Mouse (Mus musculus): ENCODE measurements around the gene Glt28d2. TPM values are rescaled to one million over a fixed set of nuclear protein-coding genes. Genes with fewer than 3 reads are reported as not detected.
A peak's percentile ranks its signal among the peaks of the same experiment; 100 is the strongest.

Gene Glt28d2
- polyA plus RNA-seq, 1 experiment from 2014 or later = 1.5 TPM

- no peak overlapping the region for H3K4me3 ChIP-seq (replicated peaks)
- 83% methylated on average over 5 of the region's 5 CpGs for WGBS
- no peak for ATAC-seq (ENCODE audit: insufficient number of reproducible peaks, insufficient read depth, low FRiP score, low TSS enrichment, low read depth)
These were observed 8.4 kb downstream of the Glt28d2 start for GRCm38 (mm10) chr3:85878911-85879310.

GRCm38 (mm10) chr3:85863996-85864395 is 23.3 kb downstream of the Glt28d2 start:
- H3K27ac ChIP-seq = no peak overlapping the region
- H3K4me2 ChIP-seq = no peak overlapping the region
- no peaks in the 10 kb centered on the region for H3K36me3 ChIP-seq
- H3K9ac ChIP-seq (replicated peaks) = no peak overlapping the region
- WGBS = 27% methylated on average over 3 of the region's 3 CpGs
- H3K9me3 ChIP-seq = peaks cover 2% of the 10 kb centered on the region; the same call in 1 of the 2 replicates
- H3K4me3 ChIP-seq (replicated peaks) = no peak overlapping the region
- no peaks in the 10 kb centered on the region for H3K27me3 ChIP-seq
- no peak for ATAC-seq (ENCODE audit: insufficient number of reproducible peaks, insufficient read depth, low FRiP score, low TSS enrichment, low read depth)
- H3K4me1 ChIP-seq (replicated peaks) = peaks cover under 1% of the 10 kb centered on the region; the same call in 1 of the 2 replicates

More at GRCm38 (mm10) chr3:85878911-85879310, 8.4 kb downstream of the Glt28d2 start:
- Histone ChIP-seq H3K9ac (replicated peaks) (no peak overlapping the region), H3K4me1 (replicated peaks) (no peaks in the 10 kb centered on the region), H3K36me3 (no peaks in the 10 kb centered on the region), H3K4me2 (no peak overlapping the region), H3K9me3 (0 out of 2 replicates have a peak, but pooled peaks cover 2% of the 10 kb centered on the region), H3K27ac (no peak overlapping the region), H3K27me3 (no peaks in the 10 kb centered on the region)

- Histone ChIP-seq H3K36me3 (no peaks in the 10 kb centered on the region), H3K27me3 (no peaks in the 10 kb centered on the region), H3K9me3 (no peaks in the 10 kb centered on the region), H3K27ac (no peak overlapping the region), H3K9ac (replicated peaks) (no peak overlapping the region), H3K4me2 (no peak overlapping the region), H3K4me3 (replicated peaks) (no peak overlapping the region), H3K4me1 (replicated peaks) (peaks cover 10% of the 10 kb centered on the region)
- WGBS = 89% methylated on average over 2 of the region's 2 CpGs
- ATAC-seq (ENCODE audit: insufficient number of reproducible peaks, insufficient read depth, low FRiP score, low TSS enrichment, low read depth) = no peak
These were observed 24.4 kb downstream of the Glt28d2 start for GRCm38 (mm10) chr3:85862886-85863285.

- no peak overlapping the region for H3K4me3 ChIP-seq (replicated peaks)
- no peak overlapping the region for H3K27ac ChIP-seq
- no peaks in the 10 kb centered on the region for H3K27me3 ChIP-seq
- ATAC-seq (ENCODE audit: insufficient number of reproducible peaks, insufficient read depth, low FRiP score, low TSS enrichment, low read depth) = no peak
- no peaks in the 10 kb centered on the region for H3K9me3 ChIP-seq
- WGBS = 86% methylated on average over 5 of the region's 5 CpGs
- no peak overlapping the region for H3K4me2 ChIP-seq
- H3K9ac ChIP-seq (replicated peaks) = no peak overlapping the region
- peaks cover 10% of the 10 kb centered on the region for H3K4me1 ChIP-seq (replicated peaks)
- no peaks in the 10 kb centered on the region for H3K36me3 ChIP-seq
These were observed 26.3 kb downstream of the Glt28d2 start for GRCm38 (mm10) chr3:85860996-85861395.

- no peak overlapping the region for H3K9ac ChIP-seq (replicated peaks)
- WGBS = 91% methylated on average over 6 of the region's 6 CpGs
These were observed 28.0 kb downstream of the Glt28d2 start for GRCm38 (mm10) chr3:85859311-85859710.

GRCm38 (mm10) chr3:85858140-85859135 is 28.9 kb downstream of the Glt28d2 start:
- no peaks in the 10 kb centered on the region for H3K27me3 ChIP-seq
- ATAC-seq (ENCODE audit: insufficient number of reproducible peaks, insufficient read depth, low FRiP score, low TSS enrichment, low read depth) = no peak
- no peak overlapping the region for H3K4me2 ChIP-seq
- H3K27ac ChIP-seq = peak overlapping the region; percentile 53; the same call in 1 of the 2 replicates
- H3K4me3 ChIP-seq (replicated peaks) = no peak overlapping the region
- H3K9me3 ChIP-seq = no peaks in the 10 kb centered on the region
- WGBS = 62% methylated on average over 11 of the region's 11 CpGs
- no peak overlapping the region for H3K9ac ChIP-seq (replicated peaks)
- peaks cover 10% of the 10 kb centered on the region for H3K4me1 ChIP-seq (replicated peaks)
- H3K36me3 ChIP-seq = no peaks in the 10 kb centered on the region

More at GRCm38 (mm10) chr3:85859311-85859710, 28.0 kb downstream of the Glt28d2 start:
- Histone ChIP-seq H3K4me1 (replicated peaks) (peaks cover 10% of the 10 kb centered on the region), H3K27me3 (no peaks in the 10 kb centered on the region), H3K36me3 (no peaks in the 10 kb centered on the region), H3K4me2 (no peak overlapping the region), H3K4me3 (replicated peaks) (no peak overlapping the region), H3K9me3 (no peaks in the 10 kb centered on the region), H3K27ac (no peak overlapping the region)
- ATAC-seq (ENCODE audit: insufficient number of reproducible peaks, insufficient read depth, low FRiP score, low TSS enrichment, low read depth) = no peak

- Histone ChIP-seq H3K9ac (replicated peaks) (no peak overlapping the region), H3K9me3 (no peaks in the 10 kb centered on the region), H3K27me3 (no peaks in the 10 kb centered on the region), H3K4me1 (replicated peaks) (peaks cover 10% of the 10 kb centered on the region), H3K4me2 (no peak overlapping the region), H3K4me3 (replicated peaks) (no peak overlapping the region), H3K36me3 (no peaks in the 10 kb centered on the region), H3K27ac (no peak overlapping the region)
- no peak for ATAC-seq (ENCODE audit: insufficient number of reproducible peaks, insufficient read depth, low FRiP score, low TSS enrichment, low read depth)
- WGBS = 60% methylated on average over 4 of the region's 4 CpGs
These were observed 30.2 kb downstream of the Glt28d2 start for GRCm38 (mm10) chr3:85857083-85857482.

GRCm38 (mm10) chr3:85855947-85856346 is 31.4 kb downstream of the Glt28d2 start:
- no peaks in the 10 kb centered on the region for H3K9me3 ChIP-seq
- no peaks in the 10 kb centered on the region for H3K36me3 ChIP-seq
- H3K27me3 ChIP-seq = no peaks in the 10 kb centered on the region
- no peak overlapping the region for H3K9ac ChIP-seq (replicated peaks)
- H3K4me2 ChIP-seq = no peak overlapping the region
- no peak overlapping the region for H3K4me3 ChIP-seq (replicated peaks)
- ATAC-seq (ENCODE audit: insufficient number of reproducible peaks, insufficient read depth, low FRiP score, low TSS enrichment, low read depth) = no peak
- peaks cover 10% of the 10 kb centered on the region for H3K4me1 ChIP-seq (replicated peaks)
- 84% methylated on average over 5 of the region's 5 CpGs for WGBS
- H3K27ac ChIP-seq = no peak overlapping the region

GRCm38 (mm10) chr3:85855043-85855442 is 32.3 kb downstream of the Glt28d2 start:
- Histone ChIP-seq H3K4me3 (replicated peaks) (no peak overlapping the region), H3K9ac (replicated peaks) (no peak overlapping the region), H3K36me3 (no peaks in the 10 kb centered on the region), H3K4me1 (replicated peaks) (peaks cover 10% of the 10 kb centered on the region), H3K27me3 (no peaks in the 10 kb centered on the region), H3K27ac (no peak overlapping the region), H3K4me2 (no peak overlapping the region), H3K9me3 (no peaks in the 10 kb centered on the region)
- ATAC-seq (ENCODE audit: insufficient number of reproducible peaks, insufficient read depth, low FRiP score, low TSS enrichment, low read depth) = no peak
- WGBS = 83% methylated on average over 3 of the region's 3 CpGs

GRCm38 (mm10) chr3:85854143-85854542 is 33.2 kb downstream of the Glt28d2 start:
- no peak for ATAC-seq (ENCODE audit: insufficient number of reproducible peaks, insufficient read depth, low FRiP score, low TSS enrichment, low read depth)
- Histone ChIP-seq H3K27ac (no peak overlapping the region), H3K4me2 (no peak overlapping the region), H3K36me3 (no peaks in the 10 kb centered on the region), H3K9ac (replicated peaks) (no peak overlapping the region), H3K27me3 (no peaks in the 10 kb centered on the region), H3K4me3 (replicated peaks) (no peak overlapping the region), H3K9me3 (no peaks in the 10 kb centered on the region), H3K4me1 (replicated peaks) (peaks cover 10% of the 10 kb centered on the region)
- WGBS = 72% methylated on average over 6 of the region's 6 CpGs

- peaks cover 7% of the 10 kb centered on the region for H3K4me1 ChIP-seq (replicated peaks)
- no peak overlapping the region for H3K9ac ChIP-seq (replicated peaks)
- no peak overlapping the region for H3K4me2 ChIP-seq
- H3K36me3 ChIP-seq = no peaks in the 10 kb centered on the region
- H3K27ac ChIP-seq = no peak overlapping the region
- H3K4me3 ChIP-seq (replicated peaks) = no peak overlapping the region
- 92% methylated on average over 4 of the region's 4 CpGs for WGBS
- no peaks in the 10 kb centered on the region for H3K9me3 ChIP-seq
- no peak for ATAC-seq (ENCODE audit: insufficient number of reproducible peaks, insufficient read depth, low FRiP score, low TSS enrichment, low read depth)
- H3K27me3 ChIP-seq = no peaks in the 10 kb centered on the region
These were observed 33.6 kb downstream of the Glt28d2 start for GRCm38 (mm10) chr3:85853715-85854114.
